Mouse (Mus musculus): Measurements from ENCODE around the gene Gtdc1. TPM values are rescaled to one million over a fixed set of nuclear protein-coding genes. Genes with fewer than 3 reads are reported as not detected.

Gene Gtdc1
- total RNA-seq, 4 experiments from 2014 or later = 66.9 to 69.6 (median 68.6) TPM

GRCm38 (mm10) chr2:44594276-44594675 lies 333.2 kb downstream of the Gtdc1 start:
- DNase-seq (ENCODE audit: low spot score in 2 of 2) = no peak

GRCm38 (mm10) chr2:44590881-44591280 lies 336.6 kb downstream of the Gtdc1 start:
- no peak for DNase-seq (ENCODE audit: low spot score in 2 of 2)

DNA sequence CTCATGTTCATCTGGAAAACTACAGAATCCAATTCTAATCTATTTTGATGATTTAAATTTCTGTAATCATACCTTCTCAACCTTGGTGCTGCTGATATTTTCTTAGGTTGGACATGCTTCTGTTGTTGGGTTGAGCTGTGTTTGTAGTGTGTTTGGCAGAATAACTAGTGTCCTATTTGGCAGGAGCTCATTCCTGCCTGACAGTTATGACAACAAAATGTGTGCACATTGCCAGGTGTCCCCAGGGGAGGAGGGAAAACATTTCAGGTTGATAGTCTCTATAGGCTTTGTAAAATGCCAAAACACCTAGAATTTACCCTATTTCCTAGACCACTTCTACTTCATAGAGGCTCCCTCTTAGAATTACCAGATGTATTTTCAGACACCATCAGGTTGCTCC lies 343.4 kb downstream of the Gtdc1 start:
- no peak for DNase-seq (ENCODE audit: low spot score in 2 of 2)

DNA sequence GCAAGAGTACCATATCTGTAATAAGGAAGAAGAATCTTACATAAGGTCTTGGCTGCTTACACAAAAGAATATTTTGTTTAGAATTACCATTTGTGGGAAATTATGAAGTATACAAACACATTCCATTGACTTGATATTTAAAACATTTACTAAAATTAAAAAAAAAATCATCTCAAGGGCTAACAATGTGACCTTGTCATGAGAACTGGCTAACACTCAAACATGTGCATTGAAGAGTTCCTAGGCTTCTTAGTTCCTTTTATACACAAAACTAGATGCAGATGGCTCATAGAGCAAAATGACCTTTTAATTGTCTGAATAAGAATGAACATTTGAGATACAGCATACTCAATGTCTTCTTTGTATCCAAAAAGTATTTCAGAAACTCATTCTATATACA lies 344.0 kb downstream of the Gtdc1 start:
- no peak for DNase-seq (ENCODE audit: low spot score in 2 of 2)

- no peak for DNase-seq (ENCODE audit: low spot score in 2 of 2)
Measured at GRCm38 (mm10) chr2:44571810-44572209, 355.6 kb downstream of the Gtdc1 start.

- no peak for DNase-seq (ENCODE audit: low spot score in 2 of 2)
Measured at GRCm38 (mm10) chr2:44571156-44571555, 356.3 kb downstream of the Gtdc1 start.

DNA sequence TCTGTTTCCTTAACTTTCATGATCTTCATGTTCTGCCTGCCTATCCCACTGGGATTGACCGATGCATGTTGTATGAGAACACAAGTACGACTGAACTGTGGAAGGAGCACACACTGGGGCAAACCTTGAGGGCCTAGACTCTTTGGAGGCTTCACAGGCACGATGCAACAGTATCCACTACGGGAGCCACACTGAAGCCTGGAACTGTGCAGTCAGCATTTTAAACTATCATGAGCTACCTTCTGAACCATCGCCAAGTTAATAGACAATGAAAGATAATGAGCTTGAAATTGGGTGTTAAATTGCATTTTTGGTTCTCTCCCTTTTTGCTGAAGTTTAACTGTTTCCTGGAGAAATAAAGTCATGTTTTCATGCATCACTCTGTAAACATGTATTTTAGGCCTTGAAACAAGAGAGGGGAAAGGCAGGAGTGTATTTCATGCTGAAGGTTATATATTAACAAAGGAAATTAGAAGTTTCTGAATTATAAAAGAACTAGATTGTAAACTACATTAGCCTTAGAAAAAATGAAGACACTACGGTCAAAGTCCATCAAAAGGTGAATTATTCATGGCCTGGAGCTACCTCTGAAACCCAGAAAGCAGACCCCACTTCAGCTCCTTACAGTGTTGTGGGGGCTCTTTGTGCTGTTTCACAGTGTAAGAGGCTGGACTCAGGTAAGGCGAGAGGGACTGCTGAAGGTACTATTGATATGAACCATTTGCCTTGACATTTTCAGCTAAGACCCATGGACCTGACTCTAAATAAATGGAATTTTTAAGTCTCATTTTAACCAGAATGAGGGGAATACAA lies 358.1 kb downstream of the Gtdc1 start:
- no peak for DNase-seq (ENCODE audit: low spot score in 2 of 2)

DNA sequence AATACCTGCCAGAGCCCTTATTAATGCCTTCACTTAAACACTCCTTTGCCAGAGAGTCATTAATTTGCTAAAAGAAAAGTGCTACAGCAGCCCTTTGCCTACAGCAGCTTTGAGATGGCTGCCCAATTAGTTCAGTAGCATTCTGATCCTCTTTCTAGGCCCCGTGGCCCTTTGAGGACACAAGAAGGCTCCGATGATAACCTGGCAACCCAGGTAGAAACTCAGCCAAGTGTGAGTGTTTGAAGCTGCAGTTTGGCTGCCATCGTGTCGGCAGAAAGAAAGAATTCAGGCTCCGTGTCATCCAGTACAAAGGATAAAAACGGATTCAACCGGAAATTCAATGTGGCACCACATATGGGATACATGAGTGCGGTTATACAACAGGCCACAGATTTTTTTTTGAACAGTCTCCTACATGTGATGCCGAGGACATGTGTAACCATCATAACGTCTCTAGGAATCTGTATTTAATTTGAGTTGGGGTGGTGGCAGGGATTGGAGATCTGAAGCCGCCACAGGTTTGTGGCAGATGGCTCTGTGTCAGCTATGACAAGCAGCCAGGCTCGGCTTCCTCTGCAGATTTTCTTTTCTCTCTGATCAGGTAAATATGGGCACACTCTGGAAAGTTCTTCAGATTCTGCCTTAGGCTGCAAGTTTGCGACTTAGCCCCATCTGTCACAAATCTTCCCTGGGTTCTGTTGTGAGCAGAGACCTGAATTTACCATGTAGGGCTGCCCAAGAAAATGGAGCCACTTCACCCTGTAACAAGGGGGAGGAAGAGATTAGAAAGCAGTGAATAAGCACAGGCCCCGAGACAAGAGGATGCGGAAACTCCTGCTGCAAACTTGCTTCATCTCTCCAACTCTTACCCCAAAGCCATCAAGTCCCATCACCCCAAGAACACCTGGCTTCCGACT lies 362.4 kb downstream of the Gtdc1 start:
- peak in 1 of 2 experiments; percentile 37 for DNase-seq (ENCODE audit: low spot score in 2 of 2)

GRCm38 (mm10) chr2:44561789-44562188 lies 365.7 kb downstream of the Gtdc1 start:
- no peak for DNase-seq (ENCODE audit: low spot score in 2 of 2)

- DNase-seq (ENCODE audit: low spot score in 2 of 2) = no peak
Measured at GRCm38 (mm10) chr2:44559242-44559944, 368.1 kb downstream of the Gtdc1 start.

DNA sequence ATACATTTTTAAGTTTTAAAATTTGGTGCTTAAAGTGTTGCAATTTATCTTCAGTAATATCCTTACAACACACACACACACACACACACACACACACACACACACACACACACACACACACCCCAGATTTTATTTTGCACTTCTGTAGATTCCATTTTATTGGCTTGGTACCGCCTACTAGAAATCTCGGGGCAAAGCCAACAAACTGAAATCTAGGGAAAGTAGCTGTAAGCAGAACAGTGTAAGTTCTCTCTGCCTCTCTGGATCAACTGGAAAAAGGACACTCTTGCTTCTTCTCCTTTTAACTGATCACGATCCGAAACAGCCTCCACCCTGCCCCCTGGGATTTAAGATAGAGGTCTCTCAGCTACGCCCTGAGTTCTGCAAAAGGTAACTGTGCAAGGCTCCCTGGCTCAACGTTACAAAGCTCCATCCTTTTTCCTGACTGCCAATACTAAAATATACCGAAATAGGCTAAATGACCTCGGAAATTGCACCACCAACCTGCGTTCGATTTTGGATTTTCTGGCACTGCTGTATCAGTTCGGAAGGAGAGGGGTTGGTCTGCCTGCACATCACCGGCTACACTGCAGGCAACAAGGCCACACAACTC lies 369.7 kb downstream of the Gtdc1 start:
- DNase-seq (ENCODE audit: low spot score in 2 of 2) = peak in 1 of 2 experiments; percentile 17

DNA sequence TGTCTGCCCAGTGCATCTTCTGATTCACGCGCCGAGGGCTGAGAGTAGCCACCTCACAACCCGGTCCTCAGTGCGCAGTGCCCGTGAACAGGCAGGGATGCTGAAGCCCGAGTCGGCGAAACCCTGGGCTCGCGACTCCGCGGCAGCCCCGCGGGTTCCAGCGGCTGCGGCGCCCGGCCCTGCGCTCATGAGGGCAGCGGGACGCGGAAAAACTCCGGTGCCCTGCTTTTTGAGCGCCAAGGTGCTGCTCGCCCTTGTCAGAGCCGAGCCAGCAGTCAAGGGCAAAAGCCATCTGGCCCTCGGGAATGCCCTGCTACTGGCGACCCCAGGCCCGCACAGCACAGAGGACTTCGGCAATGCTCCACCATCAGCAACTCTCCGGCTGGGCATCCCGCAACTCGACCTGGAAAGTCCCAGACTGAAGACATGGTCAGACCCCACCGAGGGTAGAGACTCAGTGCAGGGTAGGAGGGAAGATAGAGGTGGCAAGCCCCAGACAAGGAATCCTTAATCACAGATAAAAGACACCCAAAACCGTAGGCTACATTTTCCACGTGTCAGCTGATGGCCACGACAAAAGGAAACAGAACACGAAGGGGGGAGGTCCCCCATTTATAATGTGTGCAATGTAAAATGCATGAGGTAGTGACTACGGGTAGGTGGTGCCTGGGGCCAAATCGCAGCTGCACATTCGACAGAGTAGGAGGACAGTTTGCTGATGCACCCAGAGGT lies 370.4 kb downstream of the Gtdc1 start:
- DNase-seq (ENCODE audit: low spot score in 2 of 2) = peak; percentile 38 to 43

GRCm38 (mm10) chr2:44554716-44555115 lies 372.7 kb downstream of the Gtdc1 start:
- DNase-seq (ENCODE audit: low spot score in 2 of 2) = no peak

DNA sequence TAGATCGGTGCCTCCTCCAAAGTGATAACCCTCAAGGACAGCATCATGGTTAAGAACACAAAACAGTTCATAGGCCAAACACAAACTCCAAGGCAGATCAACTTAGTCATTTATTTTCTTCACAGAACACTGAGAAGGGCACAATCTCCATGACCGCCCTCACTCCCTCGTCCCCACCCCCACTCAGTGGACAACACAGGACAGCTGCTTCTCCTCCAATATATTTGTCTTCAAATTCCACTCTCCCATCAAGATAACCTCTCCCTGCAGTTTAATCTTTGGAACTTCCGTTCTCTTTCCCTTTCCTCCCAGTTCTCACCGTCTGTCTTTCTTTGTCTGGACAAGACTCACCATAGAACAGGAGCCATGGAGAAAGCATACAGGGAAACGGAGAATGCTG lies 378.1 kb downstream of the Gtdc1 start:
- DNase-seq (ENCODE audit: low spot score in 2 of 2) = no peak

- DNase-seq (ENCODE audit: low spot score in 2 of 2) = no peak
Measured at GRCm38 (mm10) chr2:44542775-44543174, 384.7 kb downstream of the Gtdc1 start.

- no peak for DNase-seq (ENCODE audit: low spot score in 2 of 2)
Measured at GRCm38 (mm10) chr2:44541726-44542125, 385.7 kb downstream of the Gtdc1 start.

- DNase-seq (ENCODE audit: low spot score in 2 of 2) = no peak
Measured at GRCm38 (mm10) chr2:44540881-44541280, 386.6 kb downstream of the Gtdc1 start.

DNA sequence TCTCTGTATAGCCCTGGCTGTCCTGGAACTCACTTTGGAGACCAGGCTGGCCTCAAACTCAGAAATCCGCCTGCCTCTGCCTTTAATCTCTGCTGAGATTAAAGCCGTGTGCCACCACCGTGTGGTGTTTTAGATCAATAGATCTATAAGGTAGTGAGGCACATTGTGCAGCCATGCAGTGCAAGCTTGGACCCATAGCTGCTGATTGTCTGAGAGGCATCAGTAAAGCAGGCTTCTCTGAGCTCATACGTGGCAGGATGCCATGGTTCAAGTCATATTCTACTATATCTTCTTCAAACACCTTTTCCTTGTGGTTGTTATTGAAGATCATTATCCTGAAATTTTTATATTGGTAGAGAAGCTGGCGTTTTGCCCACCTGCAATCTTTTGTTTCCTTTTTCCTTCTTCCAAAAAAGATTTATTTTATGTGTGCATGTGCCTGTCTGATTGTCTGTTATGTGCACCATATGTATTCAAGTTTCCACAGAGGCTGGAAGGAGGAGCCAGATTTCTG lies 388.3 kb downstream of the Gtdc1 start:
- no peak for DNase-seq (ENCODE audit: low spot score in 2 of 2)

DNA sequence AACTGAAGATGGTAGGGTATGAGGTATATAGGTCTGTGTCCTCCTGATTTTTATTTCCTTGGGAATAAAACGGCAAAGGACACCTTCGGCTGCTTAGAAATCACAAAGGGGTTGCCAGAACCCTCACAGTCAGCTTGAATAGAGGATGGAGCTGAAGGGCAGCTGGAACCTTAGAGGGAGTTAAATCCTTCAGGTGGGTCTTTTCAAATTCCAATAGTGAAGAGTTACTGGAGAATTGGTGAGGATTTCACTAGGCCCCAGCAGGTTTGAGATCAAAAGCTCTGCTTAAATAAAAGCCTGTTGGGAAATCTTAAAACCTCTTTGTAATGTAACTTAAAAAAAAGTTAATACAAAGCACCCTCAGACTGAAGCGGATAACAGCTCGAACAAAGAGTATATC lies 389.3 kb downstream of the Gtdc1 start:
- no peak for DNase-seq (ENCODE audit: low spot score in 2 of 2)

- no peak for DNase-seq (ENCODE audit: low spot score in 2 of 2)
Measured at GRCm38 (mm10) chr2:44535760-44536159, 391.7 kb downstream of the Gtdc1 start.

Data from layer of hippocampus, adult 8-10 months (tissue).